Mouse (Mus musculus) G1E (cell line): ENCODE data around the gene Zfp266. TPM values are rescaled to one million over a fixed set of nuclear protein-coding genes. Genes with fewer than 3 reads are reported as not detected.

ENCODE experiments used
- ATAC-seq: 2 replicates; pipeline ENCODE4 v1.8.0; 2016; ENCODE audit warnings: mild to moderate bottlenecking; ENCODE audit not compliant: insufficient number of reproducible peaks, poor library complexity, low FRiP score, severe bottlenecking; ENCODE audit errors: extremely low read depth
- DNase-seq: peaks from one replicate; pipeline ENCODE4 v3.0.0; 2012; ENCODE audit warnings: low spot score
- H3K27me3 ChIP-seq: 2 replicates; pipeline ENCODE4 v1.6.1; 2012; ENCODE audit warnings: mild to moderate bottlenecking, low read length, inconsistent platforms; ENCODE audit not compliant: insufficient read depth
- H3K36me3 ChIP-seq: replicated peaks from 2 replicates; pipeline ENCODE3; 2012; ENCODE audit warnings: mild to moderate bottlenecking, inconsistent platforms
- H3K4me1 ChIP-seq: 2 replicates; pipeline ENCODE4 v1.6.1; 2012; ENCODE audit warnings: low read depth, low read length, inconsistent platforms, mixed read lengths; ENCODE audit not compliant: insufficient read depth
- H3K4me3 ChIP-seq: 2 replicates; pipeline ENCODE4 v1.5.1; 2012; ENCODE audit warnings: low read depth, mild to moderate bottlenecking, inconsistent platforms, low read length, moderate library complexity, mixed read lengths
- H3K9me3 ChIP-seq: replicated peaks from 2 replicates; pipeline ENCODE4 v1.6.1; 2012; ENCODE audit warnings: inconsistent platforms
- CTCF ChIP-seq: IDR thresholded peaks from 2 replicates; pipeline ENCODE4 v1.5.1; 2012; ENCODE audit warnings: low read depth, low read length, inconsistent platforms, mixed read lengths
- GATA1 ChIP-seq: IDR thresholded peaks from 2 replicates; pipeline ENCODE4 v1.6.1; 2012; ENCODE audit warnings: borderline replicate concordance, low read length, inconsistent platforms, mixed read lengths
- GATA2 ChIP-seq: IDR thresholded peaks from 2 replicates; pipeline ENCODE4 v1.6.1; 2012; ENCODE audit warnings: low read depth, low read length, inconsistent platforms, borderline replicate concordance
- POLR2AphosphoS5 ChIP-seq: IDR thresholded peaks from 2 replicates; pipeline ENCODE4 v1.6.1; 2012; ENCODE audit warnings: low read depth, low read length, inconsistent platforms; ENCODE audit not compliant: insufficient replicate concordance
- TAL1 ChIP-seq: conservative IDR thresholded peaks from 2 replicates; pipeline ENCODE4 v1.6.1; 2012; ENCODE audit warnings: low read depth, low read length, inconsistent platforms, mixed read lengths
- polyA plus RNA-seq: library from polyadenylated mRNA; stranded (reverse); fragments of >175 nt; gene quantifications from 2 replicates; pipeline ENCODE4 v1.2.3, GENCODE M21; 2012
- total RNA-seq, 2 experiments: library from RNA; stranded (forward) in 1 of 2; stranded (reverse) in 1 of 2; fragments of 200-1000 nt in 1 of 2; fragments of >200 nt in 1 of 2; fragmentation: Nextera tagmentation in 1 of 2; gene quantifications; 2 replicates each; pipeline ENCODE4 v1.2.3; 2014 to 2017

Gene Zfp266
- total and polyA plus RNA-seq, 3 experiments: 2.0 to 109 (median 64.2) TPM

DNA sequence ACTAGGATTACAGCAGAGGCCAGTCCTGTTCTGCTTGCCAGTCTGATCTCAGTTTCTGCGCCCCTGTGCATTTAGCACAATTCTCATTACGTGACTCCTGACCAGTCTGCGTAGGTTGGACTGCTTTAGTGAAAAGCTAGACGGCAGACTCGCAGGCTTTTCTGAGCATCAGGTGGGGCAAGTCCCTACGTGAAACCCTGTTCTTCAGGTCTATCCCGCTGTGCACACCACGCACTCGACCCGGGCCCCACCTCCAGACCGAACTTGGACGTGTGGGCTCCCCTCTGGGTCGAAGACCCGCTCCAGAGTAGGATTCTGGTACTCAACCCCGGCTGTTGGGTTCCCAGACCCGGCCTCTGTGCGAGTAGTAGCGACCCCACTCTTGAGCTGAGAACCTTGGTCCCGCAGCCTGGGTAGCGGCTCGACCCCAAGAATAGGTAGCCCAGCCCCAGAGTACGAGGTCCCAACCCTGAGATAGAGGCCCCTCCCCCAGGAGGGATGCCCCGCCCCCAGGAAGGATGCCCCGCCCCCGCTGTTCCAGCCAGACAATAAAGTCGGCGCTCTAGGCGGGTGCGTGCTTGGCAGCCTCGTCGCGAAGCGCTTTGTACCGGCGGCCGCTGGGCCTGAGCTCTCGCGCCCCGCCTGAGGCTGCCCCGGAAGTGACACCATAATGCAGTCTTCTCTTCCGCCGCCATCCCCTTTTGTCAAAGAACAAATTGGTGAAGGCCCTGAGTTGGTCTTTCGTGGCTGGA lies 23.0 kb upstream of the Zfp266 start:
- no peak for TF ChIP-seq GATA2
- TF ChIP-seq TAL1: no peak
- no peak for TF ChIP-seq GATA1
- TF ChIP-seq POLR2AphosphoS5: no peak
- no peak for TF ChIP-seq CTCF
- DNase-seq (peak; percentile 79), ATAC-seq (peak; percentile 72)
- H3K36me3 ChIP-seq: no peaks in the 10 kb centered on the region
- H3K4me3 ChIP-seq: peak overlapping the region; percentile 68
- H3K9me3 ChIP-seq: no peaks in the 10 kb centered on the region
- H3K27me3 ChIP-seq: peaks cover 3% of the 10 kb centered on the region; the same call in 1 of the 2 replicates
- peaks cover 28% of the 10 kb centered on the region for H3K4me1 ChIP-seq

DNA sequence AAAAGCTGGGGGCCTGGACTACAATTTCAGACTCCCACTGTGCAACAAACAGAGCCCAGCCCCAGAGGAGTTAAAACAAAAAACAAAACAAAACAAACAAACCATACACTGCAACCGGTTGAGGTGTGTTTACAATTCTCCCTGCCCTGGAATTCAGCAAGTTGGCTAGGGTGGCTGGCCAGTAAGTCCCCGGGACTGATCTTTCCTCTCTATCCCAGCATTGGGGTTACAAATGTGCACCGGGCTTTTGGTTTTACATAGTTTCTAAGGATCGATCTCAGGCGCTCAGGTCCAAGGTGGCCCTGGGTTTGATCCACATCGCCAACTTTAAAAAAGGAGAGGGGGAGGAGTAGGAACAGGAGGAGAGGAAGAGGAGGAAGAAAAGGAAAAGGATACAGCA lies 22.3 kb upstream of the Zfp266 start:
- ATAC-seq: no peak
- TF ChIP-seq TAL1 (no peak), GATA1 (no peak), POLR2AphosphoS5 (no peak), CTCF (no peak), GATA2 (no peak)
- DNase-seq: no peak
- H3K36me3 ChIP-seq: no peaks in the 10 kb centered on the region
- H3K4me1 ChIP-seq: peaks cover 27% of the 10 kb centered on the region
- H3K9me3 ChIP-seq: no peaks in the 10 kb centered on the region
- no peak overlapping the region for H3K4me3 ChIP-seq
- H3K27me3 ChIP-seq: peaks cover 7% of the 10 kb centered on the region; the same call in 1 of the 2 replicates

DNA sequence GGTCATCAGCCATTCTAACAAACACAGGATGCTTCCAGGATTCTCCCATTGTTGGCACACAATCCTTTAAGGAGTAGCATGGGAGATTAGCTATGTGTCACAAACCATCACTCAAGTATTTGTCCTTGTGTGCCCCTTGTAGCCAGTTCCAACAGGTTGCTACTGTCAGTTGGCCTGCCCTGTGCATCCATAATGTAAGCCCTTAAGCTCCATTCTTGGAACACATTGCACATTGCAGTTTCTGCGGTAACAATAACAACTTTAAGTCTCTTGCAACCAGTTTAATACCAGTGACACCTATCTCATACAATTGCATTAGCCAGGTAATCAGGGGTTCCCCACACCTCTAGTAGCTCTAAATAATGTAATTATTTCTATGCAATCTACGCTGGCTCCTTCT lies 15.4 kb upstream of the Zfp266 start:
- Histone ChIP-seq H3K9me3 (no peaks in the 10 kb centered on the region), H3K27me3 (peaks cover 28% of the 10 kb centered on the region), H3K4me1 (peaks cover 12% of the 10 kb centered on the region), H3K4me3 (no peak overlapping the region), H3K36me3 (no peaks in the 10 kb centered on the region)
- no peak for TF ChIP-seq CTCF
- TF ChIP-seq GATA1: no peak
- TF ChIP-seq GATA2: no peak
- no peak for TF ChIP-seq TAL1
- no peak for TF ChIP-seq POLR2AphosphoS5
- no peak for ATAC-seq
- no peak for DNase-seq

DNA sequence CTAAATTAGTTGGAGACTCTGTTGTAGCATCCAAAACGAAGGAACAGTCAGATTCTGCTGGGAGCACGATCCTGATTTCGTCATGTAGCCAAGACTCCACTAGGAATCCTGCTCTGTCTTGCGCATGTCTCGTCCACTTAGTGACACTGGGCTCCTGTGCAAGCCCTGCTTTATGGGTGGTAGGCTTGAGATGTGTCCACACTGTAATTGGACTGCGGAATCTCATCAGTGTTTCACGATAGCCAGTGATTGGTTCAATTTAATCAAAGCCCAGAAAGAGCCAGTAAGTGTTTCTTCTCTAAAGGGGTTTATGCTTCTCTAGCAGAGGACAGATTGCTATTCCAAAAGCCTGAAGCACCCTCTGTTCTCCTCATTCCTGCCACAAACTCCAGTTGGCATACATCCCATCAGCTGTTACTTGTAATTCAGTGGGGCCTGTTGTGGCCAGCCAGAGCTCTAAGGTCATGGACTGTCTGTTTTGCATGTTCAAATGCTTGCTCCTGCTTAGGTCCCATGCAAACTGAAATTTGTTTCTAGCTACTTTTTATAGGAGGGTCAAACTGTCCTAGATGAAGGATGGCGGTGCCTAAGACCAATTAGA lies 13.2 kb upstream of the Zfp266 start:
- Histone ChIP-seq H3K4me1 (peaks cover 12% of the 10 kb centered on the region), H3K36me3 (no peaks in the 10 kb centered on the region), H3K9me3 (no peaks in the 10 kb centered on the region), H3K4me3 (no peak overlapping the region), H3K27me3 (peaks cover 31% of the 10 kb centered on the region)
- DNase-seq: no peak
- TF ChIP-seq GATA1 (no peak), GATA2 (no peak), TAL1 (no peak), POLR2AphosphoS5 (no peak)
- no peak for ATAC-seq

DNA sequence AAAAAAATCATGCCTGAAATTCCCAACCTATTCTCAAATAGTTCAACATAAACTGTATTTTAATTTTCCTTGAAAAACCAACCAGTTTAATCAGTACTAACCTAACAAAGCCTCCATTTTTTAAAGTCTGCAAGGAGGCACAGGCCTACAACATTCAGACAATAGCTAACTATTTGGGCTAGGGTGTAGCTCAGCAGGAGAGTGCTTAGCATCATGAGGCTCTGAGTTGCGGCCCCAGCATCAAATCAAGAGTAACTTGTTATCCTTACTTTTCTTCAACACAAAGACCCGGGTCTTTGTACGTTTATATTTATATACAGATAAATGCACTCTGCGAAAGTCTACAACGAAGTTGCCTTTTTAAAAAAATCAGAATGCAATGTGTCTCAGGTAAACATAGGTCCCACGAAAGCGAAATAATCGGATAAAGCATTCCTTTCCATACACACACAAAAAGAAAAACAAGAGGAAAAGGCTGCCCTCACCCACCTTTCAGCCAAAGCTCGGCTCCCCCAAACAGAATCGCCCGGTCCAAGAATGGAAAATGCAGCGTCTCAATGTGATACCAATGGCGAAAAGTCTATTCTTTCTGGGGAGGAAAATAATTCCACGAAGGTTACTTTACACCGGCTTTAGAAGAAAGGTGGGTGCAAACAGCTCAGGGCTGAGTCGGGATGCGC lies 546 bp downstream of the Zfp266 start:
- H3K27me3 ChIP-seq: no peaks in the 10 kb centered on the region
- peaks cover 35% of the 10 kb centered on the region for H3K36me3 ChIP-seq
- ATAC-seq: no peak
- H3K4me1 ChIP-seq: peaks cover 49% of the 10 kb centered on the region
- TF ChIP-seq GATA2 (no peak), CTCF (no peak), POLR2AphosphoS5 (no peak), GATA1 (no peak), TAL1 (no peak)
- no peaks in the 10 kb centered on the region for H3K9me3 ChIP-seq
- DNase-seq: peak; percentile 5
- peak overlapping the region; percentile 87 for H3K4me3 ChIP-seq

DNA sequence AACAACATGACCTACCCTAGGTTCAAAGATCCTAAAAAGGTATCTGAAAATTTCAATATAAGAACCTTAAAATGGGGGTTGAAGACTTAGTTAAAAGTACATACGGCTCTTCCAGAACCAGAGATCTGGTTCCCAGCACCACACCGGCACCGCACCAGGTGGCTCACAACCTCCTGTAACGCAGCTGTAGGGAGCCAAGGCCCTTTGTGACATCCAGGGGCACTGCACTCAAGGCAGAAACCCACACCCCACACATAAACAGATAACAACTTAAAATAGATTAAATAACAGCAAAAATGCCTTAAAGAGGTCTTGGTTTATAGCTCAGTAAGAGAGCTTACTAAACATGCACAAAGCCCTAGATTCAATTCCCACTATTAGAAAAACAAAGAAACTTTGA lies 1.3 kb downstream of the Zfp266 start:
- TF ChIP-seq GATA2 (no peak), TAL1 (no peak), POLR2AphosphoS5 (no peak), CTCF (no peak), GATA1 (no peak)
- ATAC-seq (no peak), DNase-seq (no peak)
- no peaks in the 10 kb centered on the region for H3K9me3 ChIP-seq
- H3K4me1 ChIP-seq: peaks cover 54% of the 10 kb centered on the region
- no peaks in the 10 kb centered on the region for H3K27me3 ChIP-seq
- peak overlapping the region; percentile 69 for H3K4me3 ChIP-seq
- H3K36me3 ChIP-seq: peaks cover 42% of the 10 kb centered on the region
